Mouse (Mus musculus) adrenal gland (tissue): ENCODE data around the gene A630095N17Rik.

Experiments
- intact Hi-C: fragments of 180-260 bp; cut with DNase I; formaldehyde crosslinking; loops from one replicate; pipeline ENCODE4 v1.15.1; 2025
- microRNA-seq, 2 experiments: library from miRNA; unstranded; fragments of <30 nt; microRNA quantifications; one replicate each; pipeline ENCODE4; 2019

Gene A630095N17Rik

DNA sequence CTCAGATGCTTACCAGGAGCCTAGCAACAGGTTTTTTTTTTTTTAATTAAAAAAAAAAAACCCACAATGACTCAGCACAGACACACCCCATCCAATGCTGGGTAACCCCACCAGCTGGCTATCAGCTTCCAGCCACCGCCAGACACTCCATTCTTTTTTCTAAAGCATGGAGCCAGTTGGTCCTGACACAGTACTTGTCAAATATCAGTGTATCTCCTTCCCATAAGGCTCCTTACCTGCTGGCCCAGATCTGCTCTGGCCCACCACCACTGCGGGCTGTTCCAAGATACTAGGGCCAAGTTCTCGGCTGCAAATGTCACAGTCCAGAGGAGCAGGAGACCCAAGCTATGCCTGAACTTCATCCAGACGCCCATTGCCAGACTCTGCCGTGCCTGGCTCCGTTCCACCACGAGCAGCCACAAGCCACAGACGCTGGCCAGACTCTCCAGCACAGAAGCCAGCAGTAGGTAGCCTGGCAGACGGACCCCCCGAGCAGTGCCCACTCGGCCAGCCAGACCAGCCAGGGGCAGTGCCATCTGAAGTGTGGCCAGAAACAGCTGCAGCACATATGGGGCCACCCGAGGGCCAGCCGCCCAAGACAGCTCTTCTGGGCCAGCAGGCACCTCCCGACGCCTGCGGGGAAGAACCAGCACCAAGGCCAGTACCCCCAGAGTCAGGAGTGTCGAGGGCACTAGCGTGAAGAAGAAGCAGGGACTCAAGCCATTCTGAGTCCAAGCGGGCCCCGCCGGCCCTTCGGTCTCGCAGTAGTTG, 52.4 kb downstream of the A630095N17Rik start:
- intact Hi-C loops = no loop called here

Small RNAs within 50 kb of the gene (microRNA-seq; reads per million reads assigned to microRNA genes)
- gene Gm27943 = 0 reads per million in 2 experiments
